Mouse (Mus musculus): ENCODE measurements at regions not wholly inside any gene's neighbourhood (a gene's known extent, or its start where the extent isn't known, plus 50 kb on each side); places are given as distances from the start of the nearest gene placed in this dataset.

GRCm38 (mm10) chr13:112166338-112166802 is 121.9 kb upstream of the Ankrd55 start:
- TF ChIP-seq CTCF (IDR thresholded peaks at IDR 0.05) = no peak
- TF ChIP-seq POLR2A (IDR thresholded peaks at IDR 0.05; ENCODE audit: insufficient read depth, low read depth, low read length) = no peak
- TF ChIP-seq EP300 (IDR thresholded peaks at IDR 0.05; ENCODE audit: insufficient read depth, low read depth, low read length) = no peak

Data from heart, adult 2 months (tissue).